Mouse (Mus musculus): ENCODE data around the gene Slc39a5.

DNA sequence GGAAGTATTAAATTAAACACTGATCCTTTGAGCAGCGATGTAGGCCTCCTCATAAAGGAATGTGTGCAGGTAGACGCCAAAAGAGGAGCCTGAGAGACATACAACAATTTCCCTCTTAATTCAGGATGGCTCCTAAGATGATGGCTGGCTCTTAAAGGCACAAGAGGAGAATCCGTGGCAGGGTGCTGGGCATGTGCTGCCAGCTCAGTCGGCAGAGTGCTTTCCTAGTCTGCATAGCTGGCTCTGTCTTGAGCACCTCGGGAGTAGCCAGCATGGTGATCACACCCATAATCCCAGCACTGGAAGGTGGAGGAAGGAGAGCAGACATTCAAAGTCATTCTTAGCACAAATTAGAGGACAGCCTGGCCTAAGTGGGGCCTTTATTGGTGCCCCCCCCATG lies 34.8 kb upstream of the Slc39a5 start:
- TF ChIP-seq CTCF (IDR thresholded peaks at IDR 0.05): no peak
- TF ChIP-seq EP300 (IDR thresholded peaks at IDR 0.05; ENCODE audit: insufficient read depth, low read depth, low read length): no peak

Measured in heart, adult 2 months (tissue).